Mouse (Mus musculus) embryonic facial prominence, embryonic 15.5 days (tissue): ENCODE results near the gene Arhgap23. TPM values are rescaled to one million over a fixed set of nuclear protein-coding genes. Genes with fewer than 3 reads are reported as not detected.

ENCODE experiments used
- ATAC-seq: fragments of 200-750 bp; cut with Nextera tagmentation; 2 replicates; pipeline ENCODE4 v1.8.0; 2017; ENCODE audit warnings: low read depth, moderate TSS enrichment; ENCODE audit not compliant: insufficient number of reproducible peaks, low FRiP score, low TSS enrichment
- H3K27ac ChIP-seq: fragments of 300-500 bp; sonication (generic); replicated peaks from 2 replicates; pipeline ENCODE4 v1.5.1; 2015; ENCODE audit warnings: mild to moderate bottlenecking, inconsistent platforms
- H3K27me3 ChIP-seq: fragments of 300-500 bp; sonication (generic); 2 replicates; pipeline ENCODE4 v1.6.1; 2015; ENCODE audit warnings: inconsistent platforms
- H3K36me3 ChIP-seq: fragments of 300-500 bp; sonication (generic); 2 replicates; pipeline ENCODE4 v1.6.1; 2015; ENCODE audit warnings: mild to moderate bottlenecking, inconsistent platforms
- H3K4me1 ChIP-seq: fragments of 300-500 bp; sonication (generic); 2 replicates; pipeline ENCODE4 v1.6.1; 2015; ENCODE audit warnings: inconsistent platforms
- H3K4me2 ChIP-seq: fragments of 300-500 bp; sonication (generic); replicated peaks from 2 replicates; pipeline ENCODE4 v1.6.1; 2015; ENCODE audit warnings: mild to moderate bottlenecking, inconsistent platforms
- H3K4me3 ChIP-seq: fragments of 300-500 bp; sonication (generic); replicated peaks from 2 replicates; pipeline ENCODE4 v1.5.1; 2015; ENCODE audit warnings: mild to moderate bottlenecking, inconsistent platforms
- H3K9ac ChIP-seq: fragments of 300-500 bp; sonication (generic); 2 replicates; pipeline ENCODE4 v1.6.1; 2015; ENCODE audit warnings: inconsistent platforms
- H3K9me3 ChIP-seq: fragments of 300-500 bp; sonication (generic); replicated peaks from 2 replicates; pipeline ENCODE4 v1.6.1; 2016; ENCODE audit warnings: inconsistent platforms
- WGBS: fragments of 180-500 bp; shearing (Covaris S2); methylation state at CpG from one replicate; pipeline ENCODE4 v1.1.7; 2015; 5-methylcytosine and 5-hydroxymethylcytosine counted together
- polyA plus RNA-seq: library from polyadenylated mRNA; unstranded; fragments of >200 nt; fragmentation: Nextera tagmentation; extraction: Ambion mirVana; gene quantifications from 2 replicates; pipeline ENCODE4 v1.2.1, GENCODE M21; 2015

The Arhgap23 gene
- polyA plus RNA-seq, 1 experiment from 2014 or later = 9.6 TPM

DNA sequence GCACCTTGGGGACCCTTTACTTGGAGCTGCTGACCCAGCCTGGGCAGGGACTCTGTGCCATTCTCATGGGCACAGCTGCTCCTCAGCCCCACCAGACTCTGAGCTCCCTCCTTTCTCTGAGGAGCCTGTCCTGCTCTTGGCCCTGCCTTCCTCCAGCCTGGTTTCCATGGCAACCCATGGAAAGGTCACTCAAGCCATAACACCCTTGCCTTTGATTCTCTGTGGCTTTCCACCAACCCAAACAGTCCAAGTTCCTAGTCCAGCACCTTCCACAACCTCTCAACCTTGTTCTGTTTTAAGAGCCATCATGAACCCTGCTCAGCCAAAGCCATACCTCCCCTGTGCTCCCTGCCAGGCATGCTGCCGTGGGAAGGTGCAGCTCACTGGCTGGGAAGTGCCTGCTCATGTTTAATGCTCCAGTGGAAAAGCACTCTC, 108.5 kb downstream of the Arhgap23 start:
- Histone ChIP-seq H3K4me3 (no peak overlapping the region), H3K4me2 (no peak overlapping the region), H3K27me3 (no peaks in the 10 kb centered on the region), H3K27ac (no peak overlapping the region), H3K9me3 (no peaks in the 10 kb centered on the region), H3K9ac (no peak overlapping the region), H3K4me1 (0 out of 2 replicates have a peak, but pooled peaks cover 4% of the 10 kb centered on the region), H3K36me3 (no peaks in the 10 kb centered on the region)
- no peak for ATAC-seq
- 7% methylated on average over 1 of the region's 1 CpGs for WGBS

DNA sequence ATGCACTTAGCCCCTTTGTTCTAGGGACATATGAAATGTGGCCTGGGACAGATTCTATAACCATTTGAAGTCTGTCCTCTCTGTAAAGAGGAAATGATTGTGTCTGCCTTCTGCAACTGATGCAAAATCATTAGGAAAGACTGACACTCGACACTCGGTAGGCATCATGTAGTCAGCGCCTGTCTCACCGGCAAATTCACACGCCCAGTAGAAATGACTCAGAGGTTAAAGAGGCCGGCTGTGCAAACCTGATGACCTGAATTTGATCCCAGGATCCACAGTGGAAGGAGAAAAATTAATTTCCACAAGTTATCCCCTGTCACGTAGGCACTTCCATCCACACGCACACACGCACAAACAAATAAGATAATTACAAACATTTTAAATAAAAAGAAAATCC, 109.0 kb downstream of the Arhgap23 start:
- H3K9ac ChIP-seq = no peak overlapping the region
- no peak for ATAC-seq
- H3K4me1 ChIP-seq = 0 out of 2 replicates have a peak, but pooled peaks cover 4% of the 10 kb centered on the region
- no peak overlapping the region for H3K4me2 ChIP-seq
- H3K9me3 ChIP-seq = no peaks in the 10 kb centered on the region
- no peak overlapping the region for H3K4me3 ChIP-seq
- no peak overlapping the region for H3K27ac ChIP-seq
- no peaks in the 10 kb centered on the region for H3K36me3 ChIP-seq
- H3K27me3 ChIP-seq = no peaks in the 10 kb centered on the region
- WGBS = 38% methylated on average over 9 of the region's 9 CpGs

DNA sequence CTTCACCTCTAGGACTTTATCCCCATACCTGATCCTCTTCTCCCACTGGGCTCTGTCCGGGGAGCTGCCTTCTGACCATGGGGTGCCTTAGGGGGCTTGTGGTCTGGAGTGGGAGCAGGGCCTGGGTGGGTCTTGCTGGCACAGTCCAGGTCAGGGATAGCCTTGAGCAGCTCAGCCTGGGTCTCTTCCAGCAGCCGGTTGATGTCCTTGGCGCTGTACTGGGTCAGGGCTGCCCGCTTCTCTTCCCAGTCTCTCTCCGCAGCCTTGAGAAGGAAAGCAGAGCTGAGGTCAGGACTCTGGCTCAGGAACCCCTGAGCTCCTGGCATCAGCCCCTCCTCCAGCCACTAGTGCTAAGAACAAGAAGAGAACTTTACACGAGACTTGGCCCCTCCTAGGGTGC, 110.0 kb downstream of the Arhgap23 start:
- no peak overlapping the region for H3K9ac ChIP-seq
- H3K27ac ChIP-seq = no peak overlapping the region
- 87% methylated on average over 6 of the region's 6 CpGs for WGBS
- H3K9me3 ChIP-seq = no peaks in the 10 kb centered on the region
- H3K4me1 ChIP-seq = 0 out of 2 replicates have a peak, but pooled peaks cover 4% of the 10 kb centered on the region
- no peak overlapping the region for H3K4me3 ChIP-seq
- H3K4me2 ChIP-seq = no peak overlapping the region
- ATAC-seq = no peak
- H3K36me3 ChIP-seq = no peaks in the 10 kb centered on the region
- H3K27me3 ChIP-seq = no peaks in the 10 kb centered on the region

DNA sequence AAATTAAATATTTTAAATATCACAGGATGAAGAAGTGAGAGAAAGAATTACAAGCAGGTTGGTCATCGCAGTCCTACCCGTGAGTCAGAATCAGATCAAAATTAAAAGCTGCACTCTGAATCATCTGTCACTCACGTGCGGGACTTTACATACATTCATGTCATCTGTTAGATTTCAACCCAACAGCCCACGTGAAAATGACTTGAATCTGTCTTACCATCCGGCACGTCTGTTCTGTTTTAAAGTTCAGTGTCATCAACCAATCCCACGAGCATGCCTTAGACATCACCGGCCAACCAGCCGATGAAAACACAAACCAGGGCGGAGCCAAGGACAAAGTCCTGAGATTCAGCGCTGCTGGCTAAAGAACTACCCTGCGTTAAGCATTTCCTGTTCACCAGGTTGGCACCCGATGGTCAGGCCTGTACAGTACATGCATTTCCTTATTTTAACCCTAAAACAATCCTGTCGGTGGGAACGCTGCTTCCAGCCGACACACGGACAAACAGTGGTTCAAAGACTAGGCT, 113.0 kb downstream of the Arhgap23 start:
- ATAC-seq = no peak
- no peaks in the 10 kb centered on the region for H3K36me3 ChIP-seq
- H3K9me3 ChIP-seq = no peaks in the 10 kb centered on the region
- no peak overlapping the region for H3K4me3 ChIP-seq
- no peak overlapping the region for H3K4me2 ChIP-seq
- 62% methylated on average over 18 of the region's 18 CpGs for whole genome bisulfite sequencing
- no peak overlapping the region for H3K9ac ChIP-seq
- H3K4me1 ChIP-seq = peaks cover 24% of the 10 kb centered on the region
- H3K27me3 ChIP-seq = peaks cover 21% of the 10 kb centered on the region
- H3K27ac ChIP-seq = no peak overlapping the region

DNA sequence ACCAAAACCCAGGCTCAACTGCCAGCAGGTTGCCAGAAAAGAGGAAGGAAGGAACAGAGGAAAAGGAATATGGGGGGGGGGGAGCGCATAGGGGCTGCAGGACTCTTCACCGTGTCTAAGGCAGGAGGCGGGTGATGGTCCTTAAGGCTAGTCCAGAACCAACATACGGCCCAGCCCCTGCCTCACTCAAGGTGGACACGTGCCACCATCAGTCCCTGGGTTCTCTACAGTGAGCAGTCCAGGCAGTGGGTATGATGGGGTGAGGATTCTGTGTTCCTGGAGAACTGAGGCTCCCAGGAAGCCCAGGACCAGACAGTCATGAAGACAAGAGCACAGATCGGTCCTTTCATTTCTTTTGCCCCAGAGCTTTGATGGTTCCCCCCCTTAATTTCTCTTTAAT, 114.7 kb downstream of the Arhgap23 start:
- no peak overlapping the region for H3K9ac ChIP-seq
- peaks cover 38% of the 10 kb centered on the region for H3K27me3 ChIP-seq
- H3K4me1 ChIP-seq = peaks cover 31% of the 10 kb centered on the region
- no peak overlapping the region for H3K27ac ChIP-seq
- no peak for ATAC-seq
- no peaks in the 10 kb centered on the region for H3K36me3 ChIP-seq
- H3K9me3 ChIP-seq = no peaks in the 10 kb centered on the region
- H3K4me2 ChIP-seq = no peak overlapping the region
- WGBS = 89% methylated on average over 6 of the region's 6 CpGs
- H3K4me3 ChIP-seq = no peak overlapping the region

DNA sequence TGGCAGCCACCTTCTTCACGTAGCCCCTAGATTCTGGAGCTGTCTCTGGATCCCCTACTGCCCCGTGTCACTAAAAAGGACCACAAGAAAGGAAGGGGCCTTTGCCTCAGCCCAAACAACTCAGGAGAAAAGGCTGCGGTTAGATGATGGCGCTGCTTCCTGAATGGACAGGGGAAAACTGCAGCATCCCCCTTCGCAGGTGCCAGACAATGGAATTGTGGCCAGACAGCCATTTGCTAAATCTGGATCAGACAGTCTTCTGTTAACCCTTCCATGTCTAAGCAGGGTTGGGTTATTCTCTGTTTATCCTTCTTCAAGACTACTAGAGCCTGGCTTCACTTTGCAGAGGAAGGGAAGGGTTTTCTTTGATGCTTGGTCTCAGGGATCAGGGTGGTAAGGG, 115.6 kb downstream of the Arhgap23 start:
- Histone ChIP-seq H3K27me3 (peaks cover 47% of the 10 kb centered on the region), H3K27ac (no peak overlapping the region), H3K4me3 (no peak overlapping the region), H3K9ac (no peak overlapping the region), H3K36me3 (no peaks in the 10 kb centered on the region), H3K9me3 (no peaks in the 10 kb centered on the region), H3K4me1 (peaks cover 32% of the 10 kb centered on the region), H3K4me2 (no peak overlapping the region)
- 64% methylated on average over 5 of the region's 5 CpGs for WGBS
- ATAC-seq = no peak

DNA sequence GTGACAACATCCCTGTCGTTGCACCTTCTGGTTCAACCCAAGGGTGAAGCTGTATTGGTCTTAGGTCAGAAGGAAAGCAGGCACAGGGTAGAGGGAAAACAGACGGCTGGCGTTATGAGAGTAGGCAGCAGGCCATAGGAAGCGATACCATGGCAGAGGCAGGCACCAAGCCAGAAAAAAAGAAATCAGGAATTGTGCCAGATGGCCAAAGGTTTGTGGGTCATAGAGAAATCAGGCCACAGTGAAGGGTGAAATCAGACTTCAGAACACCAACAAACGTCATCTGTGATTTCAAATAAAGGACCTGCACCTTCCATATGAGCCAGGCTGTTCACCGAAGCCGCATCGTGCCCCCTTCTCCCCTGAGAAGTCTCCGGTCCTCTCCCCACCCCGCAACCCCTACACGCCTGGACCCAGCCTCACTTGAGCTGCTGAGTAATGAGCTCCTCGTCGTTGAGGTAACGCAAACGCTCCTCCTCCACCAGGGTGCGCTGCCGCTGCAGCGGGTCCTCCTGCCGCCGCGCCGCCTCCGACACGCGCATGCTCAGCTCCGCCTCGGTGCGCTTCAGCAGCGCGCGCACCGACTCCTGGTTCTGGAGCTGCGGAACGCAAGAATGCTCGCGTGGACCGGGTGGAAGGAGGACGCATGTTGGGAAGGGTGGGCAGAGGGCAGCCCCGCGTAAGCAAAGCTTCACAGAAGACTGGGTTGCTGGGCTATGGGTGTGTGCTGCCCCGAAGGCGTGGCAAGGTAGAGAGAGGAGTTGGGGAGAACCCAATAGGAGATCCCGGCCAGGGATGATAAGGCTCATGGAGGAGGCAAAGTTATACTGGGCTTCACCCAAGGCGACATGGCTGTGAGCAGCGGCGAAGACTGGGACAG, 116.3 kb downstream of the Arhgap23 start:
- H3K9me3 ChIP-seq = no peaks in the 10 kb centered on the region
- WGBS = 7% methylated on average over 46 of the region's 46 CpGs

DNA sequence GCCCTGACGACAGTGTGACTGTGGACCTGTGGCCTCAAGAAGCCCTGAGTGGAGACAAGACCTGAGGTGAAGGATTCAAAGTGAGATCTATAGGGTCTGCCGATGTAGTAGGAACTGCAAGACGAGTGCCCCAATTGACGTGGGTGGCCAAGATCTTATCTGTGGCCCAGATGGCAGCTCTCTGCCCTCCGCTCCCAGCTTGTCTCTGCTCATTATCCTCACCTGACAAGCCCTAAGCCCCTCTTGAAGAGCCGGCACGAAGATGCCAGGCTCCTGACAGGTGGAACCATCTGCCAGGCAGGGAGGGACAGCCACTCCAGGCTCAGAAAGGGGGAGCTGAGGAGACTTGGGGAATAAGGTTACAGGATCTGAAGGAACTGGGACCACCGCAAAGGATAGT, 117.0 kb downstream of the Arhgap23 start:
- ATAC-seq = no peak
- Histone ChIP-seq H3K4me1 (peaks cover 44% of the 10 kb centered on the region), H3K36me3 (no peaks in the 10 kb centered on the region), H3K4me2 (peak overlapping the region; percentile 88), H3K4me3 (peak overlapping the region; percentile 46), H3K27ac (no peak overlapping the region), H3K9ac (no peak overlapping the region), H3K27me3 (peaks cover 61% of the 10 kb centered on the region), H3K9me3 (no peaks in the 10 kb centered on the region)
- 10% methylated on average over 8 of the region's 8 CpGs for WGBS

More for the DNA sequence above, 116.3 kb downstream of the Arhgap23 start:
- no peaks in the 10 kb centered on the region for H3K36me3 ChIP-seq
- H3K27me3 ChIP-seq = peaks cover 54% of the 10 kb centered on the region
- peak overlapping the region; percentile 46 for H3K4me3 ChIP-seq
- H3K4me2 ChIP-seq = peak overlapping the region; percentile 88
- H3K4me1 ChIP-seq = peaks cover 37% of the 10 kb centered on the region
- H3K27ac ChIP-seq = no peak overlapping the region
- ATAC-seq = peak; percentile 45
- no peak overlapping the region for H3K9ac ChIP-seq

DNA sequence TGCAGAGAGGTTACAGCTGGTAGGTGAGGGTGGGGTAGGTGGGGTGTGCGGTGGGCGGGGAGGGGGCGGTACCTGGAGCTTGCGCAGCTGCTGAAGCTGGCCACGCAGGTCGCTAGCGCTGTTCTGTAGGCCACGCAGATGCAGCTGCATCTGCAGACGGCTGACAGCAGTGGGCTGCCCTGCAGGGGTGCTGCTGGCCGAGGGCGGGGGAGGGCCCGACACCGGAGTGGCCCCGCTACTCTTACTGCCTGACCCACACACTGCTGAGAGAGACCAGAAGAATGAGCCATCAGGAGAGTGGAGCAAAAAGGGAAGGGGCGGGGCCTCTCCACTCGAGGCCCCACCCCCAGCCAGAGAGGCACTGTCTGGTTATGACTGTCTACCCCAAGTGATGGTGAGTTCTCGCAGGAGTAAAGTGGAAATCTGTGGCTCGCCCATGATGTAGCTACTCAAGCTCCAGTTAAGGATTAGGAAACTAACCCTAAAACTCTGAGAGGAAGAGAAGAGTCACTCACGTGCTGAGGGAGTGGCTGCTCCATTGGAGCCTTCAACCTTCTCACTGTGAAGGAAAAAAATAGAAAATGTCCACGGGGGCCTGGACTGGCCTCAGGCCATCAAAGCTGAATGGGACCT, 117.7 kb downstream of the Arhgap23 start:
- Histone ChIP-seq H3K27ac (no peak overlapping the region), H3K4me1 (peaks cover 47% of the 10 kb centered on the region), H3K9me3 (no peaks in the 10 kb centered on the region), H3K27me3 (peaks cover 68% of the 10 kb centered on the region), H3K36me3 (no peaks in the 10 kb centered on the region), H3K9ac (no peak overlapping the region), H3K4me3 (peak overlapping the region; percentile 27), H3K4me2 (peak overlapping the region; percentile 40)
- no peak for ATAC-seq
- 3% methylated on average over 20 of the region's 20 CpGs for WGBS

DNA sequence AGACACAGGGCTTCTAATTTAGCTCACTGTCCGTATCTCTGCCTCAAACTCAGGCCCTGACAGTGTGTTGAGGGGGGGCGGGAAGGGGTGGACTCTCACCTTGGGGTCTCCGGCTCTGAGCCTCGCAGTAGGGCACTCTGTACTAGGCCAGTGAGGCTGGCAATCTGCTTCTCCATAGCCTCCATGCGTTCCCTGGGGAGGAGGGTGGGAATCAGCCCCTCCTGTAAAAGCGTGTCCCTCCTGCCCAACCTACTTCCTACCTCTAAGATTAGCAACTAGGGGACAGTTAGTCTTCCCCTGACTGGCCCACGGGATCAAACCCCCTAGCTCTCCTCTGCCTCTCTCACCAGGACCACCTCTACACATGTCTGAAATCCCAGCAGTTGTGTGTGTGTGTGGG, 118.3 kb downstream of the Arhgap23 start:
- Histone ChIP-seq H3K36me3 (no peaks in the 10 kb centered on the region), H3K27me3 (peaks cover 69% of the 10 kb centered on the region), H3K4me3 (no peak overlapping the region), H3K4me2 (no peak overlapping the region), H3K27ac (no peak overlapping the region), H3K4me1 (peaks cover 47% of the 10 kb centered on the region), H3K9me3 (no peaks in the 10 kb centered on the region), H3K9ac (no peak overlapping the region)
- WGBS = 26% methylated on average over 7 of the region's 7 CpGs
- no peak for ATAC-seq

DNA sequence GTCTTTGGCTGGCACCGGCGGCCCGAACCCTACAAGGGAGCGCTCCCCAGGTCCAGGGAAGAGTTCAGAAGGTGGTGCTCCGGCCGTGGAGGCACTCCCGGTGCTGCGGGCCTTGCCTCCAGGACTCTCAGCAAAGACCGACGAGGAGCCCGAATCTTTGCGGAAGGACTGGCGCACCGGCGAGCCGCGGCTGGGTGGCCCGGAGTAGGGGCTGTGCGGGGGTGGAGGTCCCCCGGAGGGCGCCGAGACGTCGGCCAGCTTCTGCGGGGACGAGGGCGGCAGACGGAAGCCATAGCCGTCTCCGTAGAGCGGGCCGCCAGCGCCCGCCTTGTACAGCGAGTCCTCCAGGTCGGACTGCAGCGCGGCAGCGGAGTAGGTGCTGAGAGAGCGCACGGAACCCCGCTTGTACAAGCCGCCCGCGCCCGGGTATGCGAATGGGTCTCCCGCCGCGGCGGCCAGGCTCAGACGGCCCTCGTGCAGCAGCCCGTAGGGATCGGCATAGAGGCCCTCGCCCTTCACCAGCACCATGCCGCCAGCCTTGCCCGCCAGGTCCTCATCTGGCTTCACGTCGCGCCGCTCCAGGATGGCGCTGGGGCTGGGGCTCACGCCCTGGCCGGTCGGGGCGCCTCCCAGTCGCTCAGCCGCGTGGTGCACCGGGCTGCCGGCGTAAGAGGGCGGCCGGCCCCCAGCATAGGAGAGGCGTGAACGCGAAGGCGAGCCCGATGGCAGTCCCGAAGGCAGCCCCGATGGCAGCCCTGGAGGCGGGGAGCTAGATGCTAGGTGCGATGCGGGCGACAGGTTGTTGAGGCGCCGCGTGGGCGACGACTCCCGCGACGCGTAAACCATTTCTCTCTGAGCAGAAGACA, 119.3 kb downstream of the Arhgap23 start:
- 9% methylated on average over 94 of the region's 95 CpGs for WGBS
- H3K36me3 ChIP-seq = no peaks in the 10 kb centered on the region

More for the DNA sequence above, 119.3 kb downstream of the Arhgap23 start:
- ATAC-seq = no peak
- no peak overlapping the region for H3K27ac ChIP-seq
- peak overlapping the region; percentile 25 for H3K4me3 ChIP-seq
- peaks cover 47% of the 10 kb centered on the region for H3K4me1 ChIP-seq
- H3K9me3 ChIP-seq = no peaks in the 10 kb centered on the region
- peaks cover 75% of the 10 kb centered on the region for H3K27me3 ChIP-seq
- H3K4me2 ChIP-seq = peak overlapping the region; percentile 42
- H3K9ac ChIP-seq = no peak overlapping the region
